In genomic region chr5:33900101-33900500, GRCm38 (mm10) we compare ENCODE assay signal across 11 mouse cellular contexts.
"Had no signal": no experiment of that assay in that cellular context is flagged by ENCODE, and none has a peak within 500 bp of the region (broad histone marks: within the 10 kb centered on the region; RNA-seq: fewer than 3 reads in every experiment).

No protein-coding gene starts in this region.

- H3K27ac ChIP-seq: kidney, postnatal 0 days; layer of hippocampus, adult 2 months; liver, embryonic 13.5 days; midbrain, embryonic 12.5 days; midbrain, embryonic 15.5 days had no signal

- H3K9me3 ChIP-seq: liver, embryonic 13.5 days; midbrain, embryonic 12.5 days; midbrain, embryonic 15.5 days had no signal

- H3K4me1 ChIP-seq: liver, embryonic 13.5 days; midbrain, embryonic 12.5 days; midbrain, embryonic 15.5 days had no signal

- H3K4me3 ChIP-seq: layer of hippocampus, adult 2 months; liver, embryonic 13.5 days; midbrain, embryonic 12.5 days; midbrain, embryonic 15.5 days had no signal

- H3K4me2 ChIP-seq: liver, embryonic 13.5 days; midbrain, embryonic 12.5 days; midbrain, embryonic 15.5 days had no signal

- DNase-seq: kidney, adult 2 months; layer of hippocampus, adult 9-11 months; liver, embryonic 13.5 days; lung, adult 2 months; lung, postnatal 14 days; lung, postnatal 4 days; thymus, postnatal 25 days had no signal

- H3K27me3 ChIP-seq: liver, embryonic 13.5 days; midbrain, embryonic 12.5 days; midbrain, embryonic 15.5 days had no signal
